Mouse (Mus musculus): Measurements from ENCODE around the gene Slc12a8. TPM values are rescaled to one million over a fixed set of nuclear protein-coding genes. Genes with fewer than 3 reads are reported as not detected.
A peak's percentile ranks its signal among the peaks of the same experiment; 100 is the strongest.

Gene Slc12a8
- polyA plus RNA-seq, 1 experiment from 2014 or later = 0.80 TPM

DNA sequence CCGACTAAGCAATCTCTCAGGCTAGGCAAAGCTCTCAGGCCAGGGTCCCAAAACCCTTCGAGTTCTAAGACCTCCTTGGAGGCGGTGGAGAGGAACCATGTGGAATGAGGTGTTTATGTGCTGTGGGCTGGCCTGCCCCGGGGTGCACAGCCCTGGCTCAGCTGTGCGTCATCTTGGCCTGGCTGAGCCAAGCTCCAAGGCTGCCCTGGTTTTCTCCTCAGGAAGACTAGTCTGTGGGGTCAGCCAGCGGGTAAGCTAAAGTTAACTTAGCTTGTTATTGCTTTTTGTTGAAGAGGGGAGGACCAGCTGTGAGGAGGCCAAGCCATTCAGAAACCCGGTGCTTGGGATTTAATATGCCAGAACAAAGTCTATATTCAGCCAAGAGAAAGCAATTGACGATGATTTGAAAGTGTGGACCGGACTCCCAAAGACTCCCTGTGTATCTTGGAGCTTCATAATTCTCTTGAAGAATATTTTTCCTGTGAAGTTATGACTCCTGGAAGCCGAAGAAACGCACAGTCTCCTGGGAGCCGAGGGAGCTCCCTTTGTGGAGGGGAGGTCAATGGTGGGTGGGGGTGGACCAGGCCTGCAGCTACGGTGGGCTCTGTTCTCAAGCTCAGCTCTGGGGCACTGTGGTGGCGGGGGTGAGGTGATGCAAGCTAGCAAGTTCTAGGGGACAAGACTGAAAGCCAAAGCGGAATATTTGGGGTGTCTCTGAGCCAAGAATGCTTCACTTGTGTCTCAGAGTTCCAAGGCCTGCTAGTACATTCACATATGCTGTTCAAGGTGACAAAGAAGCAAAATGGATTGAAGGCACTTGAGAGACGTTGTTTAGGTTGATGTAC, 70.4 kb downstream of the Slc12a8 start:
- Histone ChIP-seq H3K27ac (replicated peaks) (0 out of 2 replicates have a peak overlapping the region, but pooled peaks have one; percentile 17), H3K4me1 (peaks cover 39% of the 10 kb centered on the region), H3K9me3 (no peaks in the 10 kb centered on the region), H3K4me2 (replicated peaks) (no peak overlapping the region), H3K4me3 (no peak overlapping the region), H3K9ac (replicated peaks) (no peak overlapping the region), H3K27me3 (no peaks in the 10 kb centered on the region), H3K36me3 (no peaks in the 10 kb centered on the region)
- WGBS = 81% methylated on average over 16 of the region's 16 CpGs
- ATAC-seq (ENCODE audit: low FRiP score, low read depth) = no peak

DNA sequence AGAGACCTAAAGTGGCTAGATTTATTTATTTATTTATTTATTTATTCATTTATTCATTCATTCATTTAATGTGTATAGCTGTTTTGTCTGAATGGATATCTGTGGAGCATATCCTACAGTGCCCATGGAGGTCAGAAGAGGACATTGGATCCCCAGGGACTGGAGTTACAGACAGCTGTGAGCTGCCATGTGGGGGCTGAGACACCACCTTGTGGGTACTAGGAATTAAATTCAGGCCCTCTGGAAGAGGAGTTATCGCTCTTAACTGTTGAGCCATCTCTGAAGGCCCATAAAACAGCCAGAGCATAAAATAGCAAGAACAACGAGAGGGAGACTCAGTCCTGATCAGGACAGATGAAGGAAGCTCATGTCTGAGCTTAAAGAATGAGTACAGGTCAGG, 71.7 kb downstream of the Slc12a8 start:
- Histone ChIP-seq H3K4me1 (peaks cover 43% of the 10 kb centered on the region), H3K4me2 (replicated peaks) (no peak overlapping the region), H3K9ac (replicated peaks) (no peak overlapping the region), H3K36me3 (no peaks in the 10 kb centered on the region), H3K27me3 (no peaks in the 10 kb centered on the region), H3K27ac (replicated peaks) (no peak overlapping the region), H3K4me3 (no peak overlapping the region), H3K9me3 (no peaks in the 10 kb centered on the region)
- no peak for ATAC-seq (ENCODE audit: low FRiP score, low read depth)
- WGBS = 74% methylated on average over 2 of the region's 2 CpGs

DNA sequence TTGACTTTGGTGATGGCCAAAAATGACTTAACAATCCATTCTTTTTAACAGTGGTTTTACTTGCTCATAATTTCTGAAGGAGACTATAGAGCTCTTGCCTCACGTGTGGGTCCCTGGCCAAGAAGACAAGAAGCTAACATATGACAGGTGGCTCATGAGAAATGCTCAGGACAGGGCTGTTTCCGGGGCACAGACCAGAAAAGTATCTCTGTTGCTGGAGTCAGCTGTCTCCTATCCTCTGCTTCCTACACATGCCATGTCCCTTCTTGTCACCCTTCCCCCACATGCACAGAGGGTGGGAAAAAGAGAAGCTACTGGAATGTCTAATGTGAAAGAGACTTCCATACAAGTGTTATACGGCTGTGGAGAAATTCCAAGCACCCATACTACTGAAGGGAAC, 73.3 kb downstream of the Slc12a8 start:
- Histone ChIP-seq H3K27me3 (no peaks in the 10 kb centered on the region), H3K27ac (replicated peaks) (no peak overlapping the region), H3K4me2 (replicated peaks) (no peak overlapping the region), H3K4me1 (peaks cover 36% of the 10 kb centered on the region), H3K9ac (replicated peaks) (no peak overlapping the region), H3K36me3 (no peaks in the 10 kb centered on the region), H3K4me3 (no peak overlapping the region), H3K9me3 (no peaks in the 10 kb centered on the region)
- no peak for ATAC-seq (ENCODE audit: low FRiP score, low read depth)
- WGBS = 88% methylated on average over 3 of the region's 3 CpGs

DNA sequence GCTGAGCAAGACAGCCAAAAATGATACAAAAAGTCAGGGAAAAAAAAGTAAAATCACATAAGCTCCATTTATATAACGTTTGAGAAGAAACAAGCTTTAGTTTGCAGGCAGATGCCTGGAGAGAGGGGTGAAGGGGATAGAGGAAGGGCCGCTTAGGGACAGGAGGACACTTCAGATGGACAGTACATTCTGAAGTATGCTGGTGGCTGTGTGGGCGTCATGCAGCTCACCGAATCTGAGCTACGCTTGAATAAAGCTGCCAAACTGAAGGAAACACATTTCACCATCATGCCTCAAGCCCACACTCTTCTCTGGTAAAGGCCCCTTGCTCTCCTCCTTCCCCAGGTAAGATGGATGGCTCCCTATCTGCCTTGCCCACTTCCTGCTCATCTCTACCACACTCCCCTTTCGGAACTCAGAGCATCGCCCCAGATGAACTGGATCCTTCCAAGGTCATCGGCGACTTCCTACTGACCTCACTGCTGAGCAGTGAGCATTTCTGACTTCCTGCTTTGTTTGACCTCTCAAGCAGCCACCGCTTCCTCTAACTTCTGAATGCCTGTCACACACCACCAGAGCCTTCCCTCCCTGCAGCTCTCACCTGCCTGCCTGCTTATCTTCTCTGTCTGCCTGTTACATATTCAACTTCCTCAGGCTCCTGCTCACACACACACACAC, 74.4 kb downstream of the Slc12a8 start:
- Histone ChIP-seq H3K4me3 (no peak overlapping the region), H3K4me2 (replicated peaks) (no peak overlapping the region), H3K9ac (replicated peaks) (no peak overlapping the region), H3K27ac (replicated peaks) (no peak overlapping the region), H3K36me3 (no peaks in the 10 kb centered on the region), H3K4me1 (peaks cover 32% of the 10 kb centered on the region), H3K27me3 (no peaks in the 10 kb centered on the region), H3K9me3 (no peaks in the 10 kb centered on the region)
- ATAC-seq (ENCODE audit: low FRiP score, low read depth) = no peak
- 85% methylated on average over 10 of the region's 10 CpGs for WGBS

DNA sequence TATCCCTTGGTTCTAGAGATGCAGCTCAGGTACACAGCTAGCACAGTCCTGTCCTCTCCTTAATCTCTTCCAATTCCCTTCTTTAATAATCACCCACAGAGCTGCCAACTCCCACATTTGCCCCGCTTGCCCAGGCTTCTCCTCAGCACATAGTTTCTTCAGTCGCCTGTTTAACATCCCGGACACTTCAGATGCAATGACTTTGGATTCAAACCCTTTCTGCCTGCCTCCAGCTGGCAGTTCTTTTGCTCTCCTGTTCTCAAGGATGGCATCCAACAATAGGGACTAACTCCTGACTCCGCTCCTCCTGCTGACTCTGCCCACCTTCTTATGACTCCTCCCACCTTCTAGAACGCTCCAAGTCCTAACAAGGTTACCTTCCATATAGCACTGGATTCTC, 75.2 kb downstream of the Slc12a8 start:
- 94% methylated on average over 5 of the region's 5 CpGs for WGBS
- H3K4me2 ChIP-seq (replicated peaks) = no peak overlapping the region
- H3K4me3 ChIP-seq = no peak overlapping the region
- no peak overlapping the region for H3K27ac ChIP-seq (replicated peaks)
- H3K9ac ChIP-seq (replicated peaks) = no peak overlapping the region
- no peaks in the 10 kb centered on the region for H3K27me3 ChIP-seq
- H3K9me3 ChIP-seq = no peaks in the 10 kb centered on the region
- no peaks in the 10 kb centered on the region for H3K36me3 ChIP-seq
- peaks cover 29% of the 10 kb centered on the region for H3K4me1 ChIP-seq
- ATAC-seq (ENCODE audit: low FRiP score, low read depth) = no peak

DNA sequence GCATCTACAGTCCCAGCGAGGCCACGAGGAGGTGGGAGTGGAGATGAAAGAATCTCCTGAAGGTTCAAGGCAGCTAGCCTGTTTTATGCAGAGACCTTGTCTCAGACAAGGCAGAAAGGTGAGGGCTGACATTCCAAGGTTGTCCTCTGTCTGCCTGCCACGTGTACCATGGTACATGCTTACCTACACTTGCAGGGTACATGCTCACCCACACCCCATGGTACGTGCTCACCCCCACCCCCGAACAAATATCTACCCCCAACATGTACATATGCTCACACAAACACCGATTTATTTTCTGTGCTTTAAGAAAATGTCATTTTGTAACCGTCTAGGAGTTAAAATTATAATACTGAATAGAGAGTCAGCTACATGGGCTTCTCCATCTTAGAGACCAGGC, 76.3 kb downstream of the Slc12a8 start:
- H3K4me1 ChIP-seq = peaks cover 26% of the 10 kb centered on the region
- ATAC-seq (ENCODE audit: low FRiP score, low read depth) = no peak
- peak overlapping the region; percentile 58 for H3K27ac ChIP-seq (replicated peaks)

DNA sequence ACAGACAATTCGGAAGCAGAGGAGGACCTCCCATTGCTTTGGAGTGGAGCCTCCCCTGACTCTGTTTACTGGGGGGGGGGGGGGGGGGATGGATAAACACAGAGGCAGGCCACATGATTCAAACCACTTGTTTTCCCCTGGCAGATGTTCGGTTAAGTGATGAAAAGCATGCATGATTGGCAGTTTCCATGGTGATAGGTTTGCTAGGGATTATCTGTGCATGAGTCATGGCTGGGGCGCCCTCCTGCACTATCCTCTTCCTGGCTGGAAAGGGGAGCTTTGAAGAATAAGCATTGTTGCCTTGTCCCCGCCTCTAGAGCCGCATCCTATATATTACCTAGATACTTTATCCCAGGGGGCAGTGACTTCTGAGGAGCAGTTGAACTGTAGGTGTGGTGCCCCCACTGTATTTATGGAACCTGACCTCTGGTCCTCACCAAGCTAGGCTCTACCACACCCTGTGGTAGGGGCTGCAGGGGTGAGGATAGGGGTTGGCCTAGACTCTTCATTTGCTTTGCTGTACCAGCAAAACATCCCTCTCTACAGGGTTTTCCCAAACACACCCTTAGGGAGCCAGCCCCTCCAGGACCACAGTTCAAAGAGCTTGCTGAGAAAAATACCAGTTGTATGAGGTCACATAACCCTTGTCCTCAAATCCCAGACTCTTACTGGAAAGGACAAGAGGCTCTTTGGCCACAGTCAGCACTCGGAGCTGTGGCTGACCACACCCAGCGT, 77.1 kb downstream of the Slc12a8 start:
- WGBS = 20% methylated on average over 7 of the region's 7 CpGs
- peak overlapping the region; percentile 79 for H3K27ac ChIP-seq (replicated peaks)

More for the DNA sequence above, 76.3 kb downstream of the Slc12a8 start:
- Histone ChIP-seq H3K27me3 (no peaks in the 10 kb centered on the region), H3K9me3 (no peaks in the 10 kb centered on the region), H3K9ac (replicated peaks) (no peak overlapping the region), H3K4me3 (no peak overlapping the region), H3K4me2 (replicated peaks) (no peak overlapping the region), H3K36me3 (no peaks in the 10 kb centered on the region)
- WGBS = 73% methylated on average over 7 of the region's 7 CpGs

DNA sequence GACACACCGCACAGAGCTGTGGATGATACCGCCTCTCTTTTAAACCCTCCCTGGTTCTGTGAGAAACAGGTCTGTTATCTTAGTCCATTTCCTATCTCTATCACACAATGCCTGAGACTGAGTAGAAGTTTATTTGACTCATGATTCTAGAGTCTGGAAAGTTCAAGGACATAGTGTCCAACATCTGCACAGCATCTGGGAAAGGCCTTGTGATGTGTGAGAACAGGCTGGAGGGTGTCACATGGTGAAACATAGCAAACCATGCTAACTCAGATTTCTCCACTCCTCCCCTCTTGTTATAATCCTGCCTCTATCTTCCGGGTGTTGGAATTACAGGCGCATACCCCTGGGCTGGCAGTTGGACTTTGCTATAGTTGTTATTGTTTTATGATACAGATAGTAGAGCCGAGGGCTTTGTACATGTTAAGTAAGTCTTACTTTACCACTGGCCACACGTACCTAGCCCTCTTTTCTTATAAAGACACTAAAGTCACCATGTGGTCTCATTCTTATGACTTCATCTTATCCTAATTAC, 78.2 kb downstream of the Slc12a8 start:
- Histone ChIP-seq H3K27me3 (no peaks in the 10 kb centered on the region), H3K9ac (replicated peaks) (no peak overlapping the region), H3K4me1 (peaks cover 19% of the 10 kb centered on the region), H3K36me3 (no peaks in the 10 kb centered on the region), H3K9me3 (0 out of 2 replicates have a peak, but pooled peaks cover 2% of the 10 kb centered on the region), H3K4me2 (replicated peaks) (no peak overlapping the region), H3K4me3 (no peak overlapping the region), H3K27ac (replicated peaks) (0 out of 2 replicates have a peak overlapping the region, but pooled peaks have one; percentile 79)
- no peak for ATAC-seq (ENCODE audit: low FRiP score, low read depth)
- 91% methylated on average over 6 of the region's 6 CpGs for WGBS

More for the DNA sequence above, 77.1 kb downstream of the Slc12a8 start:
- H3K9me3 ChIP-seq = no peaks in the 10 kb centered on the region
- H3K9ac ChIP-seq (replicated peaks) = no peak overlapping the region
- peaks cover 22% of the 10 kb centered on the region for H3K4me1 ChIP-seq
- H3K4me3 ChIP-seq = no peak overlapping the region
- H3K4me2 ChIP-seq (replicated peaks) = no peak overlapping the region
- no peaks in the 10 kb centered on the region for H3K36me3 ChIP-seq
- no peaks in the 10 kb centered on the region for H3K27me3 ChIP-seq
- peak; percentile 92 for ATAC-seq (ENCODE audit: low FRiP score, low read depth)

DNA sequence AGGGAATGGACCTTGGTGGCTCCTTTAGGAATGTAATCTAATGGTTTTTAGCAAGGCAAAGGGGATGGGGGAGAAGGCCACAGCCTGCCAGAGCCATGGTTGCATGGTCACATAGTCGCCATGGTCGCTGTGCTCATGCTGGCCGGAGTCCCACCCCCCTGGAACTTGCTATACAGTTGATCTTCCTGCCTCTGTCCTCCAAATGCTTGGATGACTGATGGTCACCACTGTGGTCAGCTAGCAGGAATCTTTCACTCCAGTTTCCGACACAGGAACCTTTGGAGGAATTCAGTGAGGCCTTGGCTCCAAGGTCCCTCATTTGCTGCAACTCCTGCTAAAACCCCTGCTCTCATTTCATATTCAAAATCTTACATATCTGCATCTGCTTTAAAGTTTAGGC, 79.1 kb downstream of the Slc12a8 start:
- WGBS = 90% methylated on average over 4 of the region's 4 CpGs
- Histone ChIP-seq H3K36me3 (no peaks in the 10 kb centered on the region), H3K4me3 (no peak overlapping the region), H3K4me2 (replicated peaks) (no peak overlapping the region), H3K27me3 (no peaks in the 10 kb centered on the region), H3K9me3 (0 out of 2 replicates have a peak, but pooled peaks cover 3% of the 10 kb centered on the region), H3K4me1 (peaks cover 19% of the 10 kb centered on the region), H3K9ac (replicated peaks) (no peak overlapping the region), H3K27ac (replicated peaks) (no peak overlapping the region)
- no peak for ATAC-seq (ENCODE audit: low FRiP score, low read depth)

DNA sequence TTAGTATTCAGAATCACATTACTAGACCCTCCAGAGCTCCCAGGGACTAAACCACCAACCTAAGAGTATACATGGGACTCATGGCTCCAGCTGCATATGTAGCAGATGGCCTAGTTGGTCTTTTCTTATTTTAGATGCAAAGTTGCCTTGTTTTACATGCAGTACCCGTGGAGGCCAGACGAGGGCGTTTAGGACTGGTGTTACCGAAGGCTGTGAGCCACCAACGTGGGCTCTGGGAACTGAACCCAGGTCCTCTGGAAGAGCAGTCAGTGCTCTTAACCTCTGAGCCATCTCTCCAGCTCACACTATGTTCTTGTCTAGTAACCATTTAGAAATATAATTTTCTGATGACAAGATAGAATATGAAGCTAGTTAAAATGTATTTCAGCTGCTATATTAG, 83.1 kb downstream of the Slc12a8 start:
- H3K9me3 ChIP-seq = 0 out of 2 replicates have a peak, but pooled peaks cover 3% of the 10 kb centered on the region
- no peak overlapping the region for H3K4me2 ChIP-seq (replicated peaks)
- H3K4me1 ChIP-seq = peaks cover 5% of the 10 kb centered on the region
- no peak for ATAC-seq (ENCODE audit: low FRiP score, low read depth)
- H3K4me3 ChIP-seq = no peak overlapping the region
- WGBS = 29% methylated on average over 5 of the region's 5 CpGs
- H3K27me3 ChIP-seq = no peaks in the 10 kb centered on the region
- no peak overlapping the region for H3K27ac ChIP-seq (replicated peaks)
- H3K36me3 ChIP-seq = no peaks in the 10 kb centered on the region
- no peak overlapping the region for H3K9ac ChIP-seq (replicated peaks)

DNA sequence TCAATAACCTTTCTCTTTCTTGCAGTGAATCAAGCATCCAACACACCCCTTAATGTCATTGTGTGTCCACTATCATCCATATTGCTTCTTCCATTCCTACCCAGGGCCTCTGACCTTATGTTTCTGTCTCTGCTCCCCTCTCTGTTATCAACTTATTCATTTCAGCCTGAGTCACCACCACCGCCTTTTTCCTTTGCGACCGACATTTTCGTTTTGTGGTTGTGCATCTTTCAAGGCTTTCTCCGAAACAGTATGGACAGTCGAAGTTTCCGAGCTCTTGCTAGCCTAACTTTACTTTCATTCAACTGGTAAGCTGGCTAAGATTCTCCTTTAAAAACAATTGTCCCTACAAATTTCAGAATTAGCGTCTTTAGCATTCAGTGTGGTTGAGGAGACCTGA, 84.2 kb downstream of the Slc12a8 start:
- Histone ChIP-seq H3K9ac (replicated peaks) (no peak overlapping the region), H3K4me2 (replicated peaks) (no peak overlapping the region), H3K4me3 (no peak overlapping the region), H3K4me1 (peaks cover 16% of the 10 kb centered on the region), H3K9me3 (0 out of 2 replicates have a peak, but pooled peaks cover 3% of the 10 kb centered on the region), H3K36me3 (no peaks in the 10 kb centered on the region), H3K27me3 (no peaks in the 10 kb centered on the region), H3K27ac (replicated peaks) (no peak overlapping the region)
- WGBS = 99% methylated on average over 8 of the region's 8 CpGs
- no peak for ATAC-seq (ENCODE audit: low FRiP score, low read depth)
